Mouse (Mus musculus): ENCODE measurements around the gene 4930503B20Rik. TPM values are rescaled to one million over a fixed set of nuclear protein-coding genes. Genes with fewer than 3 reads are reported as not detected.

The 4930503B20Rik gene
- polyA plus RNA-seq, 1 experiment from 2014 or later, result not detected

DNA sequence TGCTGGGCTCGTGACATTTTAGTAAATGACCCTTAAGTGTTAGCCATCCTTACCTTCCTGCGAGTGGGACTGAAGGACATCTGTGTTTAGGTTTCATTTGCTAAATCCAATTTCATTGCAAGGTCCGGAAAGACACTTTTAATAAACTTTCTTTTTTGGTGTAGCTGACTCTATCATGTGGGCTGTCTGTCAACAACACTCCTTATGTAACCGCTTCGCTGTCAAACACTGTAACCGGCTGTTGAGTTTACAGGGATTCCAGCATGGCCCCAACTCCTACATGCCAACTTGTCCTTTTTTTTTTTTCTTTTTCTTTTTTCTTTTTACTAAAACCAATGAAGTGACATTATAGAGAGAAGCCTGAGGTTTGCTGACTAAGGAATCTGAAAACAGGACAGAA, 52.7 kb downstream of the 4930503B20Rik start:
- no peak for TF ChIP-seq CTCF (IDR thresholded peaks at IDR 0.05; ENCODE audit: low read depth)
- Histone ChIP-seq H3K9me3 (replicated peaks; ENCODE audit: low read length) (no peaks in the 10 kb centered on the region), H3K27me3 (ENCODE audit: insufficient read depth, low read length) (no peaks in the 10 kb centered on the region), H3K4me3 (replicated peaks; ENCODE audit: low read depth, low read length) (no peak overlapping the region), H3K9ac (ENCODE audit: low read depth, low read length) (no peak overlapping the region), H3K4me2 (ENCODE audit: low read length) (no peak overlapping the region), H3K36me3 (ENCODE audit: insufficient read depth, low read length) (no peaks in the 10 kb centered on the region), H3K27ac (no peak overlapping the region), H3K4me1 (replicated peaks; ENCODE audit: insufficient read depth, low read length) (no peaks in the 10 kb centered on the region)
- 80% methylated on average over 6 of the region's 6 CpGs for WGBS
- DNase-seq (ENCODE audit: low spot score), result no peak
- no peak for ATAC-seq (replicated peaks; ENCODE audit: low FRiP score, low read depth)

- Histone ChIP-seq H3K4me3 (replicated peaks; ENCODE audit: low read depth, low read length) (no peak overlapping the region), H3K9ac (ENCODE audit: low read depth, low read length) (no peak overlapping the region), H3K4me2 (ENCODE audit: low read length) (no peak overlapping the region), H3K4me1 (replicated peaks; ENCODE audit: insufficient read depth, low read length) (no peaks in the 10 kb centered on the region), H3K36me3 (ENCODE audit: insufficient read depth, low read length) (no peaks in the 10 kb centered on the region), H3K27me3 (ENCODE audit: insufficient read depth, low read length) (no peaks in the 10 kb centered on the region), H3K9me3 (replicated peaks; ENCODE audit: low read length) (no peaks in the 10 kb centered on the region), H3K27ac (no peak overlapping the region)
- TF ChIP-seq CTCF (IDR thresholded peaks at IDR 0.05; ENCODE audit: low read depth), result no peak
- ATAC-seq (replicated peaks; ENCODE audit: low FRiP score, low read depth) (no peak), DNase-seq (ENCODE audit: low spot score) (no peak)
- WGBS, result 92% methylated on average over 7 of the region's 7 CpGs
Observed at GRCm38 (mm10) chr3:146596864-146597263, 54.3 kb downstream of the 4930503B20Rik start.

- Histone ChIP-seq H3K27ac (no peak overlapping the region), H3K27me3 (ENCODE audit: insufficient read depth, low read length) (no peaks in the 10 kb centered on the region), H3K36me3 (ENCODE audit: insufficient read depth, low read length) (no peaks in the 10 kb centered on the region), H3K4me3 (replicated peaks; ENCODE audit: low read depth, low read length) (no peak overlapping the region), H3K4me1 (replicated peaks; ENCODE audit: insufficient read depth, low read length) (no peaks in the 10 kb centered on the region), H3K9me3 (replicated peaks; ENCODE audit: low read length) (no peaks in the 10 kb centered on the region), H3K9ac (ENCODE audit: low read depth, low read length) (no peak overlapping the region), H3K4me2 (ENCODE audit: low read length) (no peak overlapping the region)
- 89% methylated on average over 8 of the region's 8 CpGs for WGBS
- ATAC-seq (replicated peaks; ENCODE audit: low FRiP score, low read depth) (no peak), DNase-seq (ENCODE audit: low spot score) (no peak)
- no peak for TF ChIP-seq CTCF (IDR thresholded peaks at IDR 0.05; ENCODE audit: low read depth)
Observed at GRCm38 (mm10) chr3:146596387-146596786, 54.7 kb downstream of the 4930503B20Rik start.

DNA sequence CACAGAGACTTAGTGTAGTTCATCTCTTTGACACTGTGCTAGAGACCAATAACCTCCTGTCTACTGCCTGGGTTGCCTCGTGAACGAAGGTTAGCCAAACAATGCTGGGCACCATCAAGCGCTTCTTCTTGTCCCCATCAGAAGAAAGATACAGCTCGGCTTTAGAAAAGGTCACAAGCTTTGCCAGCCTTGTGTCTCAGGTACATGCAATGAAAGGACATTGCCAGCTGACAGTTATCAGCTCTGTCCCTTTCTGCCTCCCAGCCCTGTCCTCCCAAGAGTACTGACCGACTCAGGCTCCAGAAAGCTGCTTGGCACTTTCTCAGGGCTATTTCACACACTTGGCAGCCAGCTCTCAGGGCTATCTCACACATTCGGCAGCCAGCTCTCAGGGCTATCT, 55.7 kb downstream of the 4930503B20Rik start:
- no peak overlapping the region for H3K27ac ChIP-seq
- no peaks in the 10 kb centered on the region for H3K9me3 ChIP-seq (replicated peaks; ENCODE audit: low read length)
- WGBS, result 90% methylated on average over 6 of the region's 6 CpGs
- H3K4me1 ChIP-seq (replicated peaks; ENCODE audit: insufficient read depth, low read length), result no peaks in the 10 kb centered on the region
- H3K4me3 ChIP-seq (replicated peaks; ENCODE audit: low read depth, low read length), result no peak overlapping the region
- no peaks in the 10 kb centered on the region for H3K36me3 ChIP-seq (ENCODE audit: insufficient read depth, low read length)
- ATAC-seq (replicated peaks; ENCODE audit: low FRiP score, low read depth), result no peak
- no peak overlapping the region for H3K9ac ChIP-seq (ENCODE audit: low read depth, low read length)
- no peak overlapping the region for H3K4me2 ChIP-seq (ENCODE audit: low read length)
- H3K27me3 ChIP-seq (ENCODE audit: insufficient read depth, low read length), result no peaks in the 10 kb centered on the region
- no peak for TF ChIP-seq CTCF (IDR thresholded peaks at IDR 0.05; ENCODE audit: low read depth)
- DNase-seq (ENCODE audit: low spot score), result no peak

Other genes with a start within 250 kb of the 4930503B20Rik start
- 20.0 and 20.5 TPM in 2 replicates for gene Ssx2ip, start 246.7 kb downstream of the 4930503B20Rik start, polyA plus RNA-seq (2015; fragmentation: Nextera tagmentation; extraction: Ambion mirVana)
- gene Ctbs, start 201.5 kb downstream of the 4930503B20Rik start, polyA plus RNA-seq (2015; fragmentation: Nextera tagmentation; extraction: Ambion mirVana), result 17.8 and 19.0 TPM in 2 replicates
- gene Spata1, start 151.6 kb downstream of the 4930503B20Rik start, polyA plus RNA-seq (2015; fragmentation: Nextera tagmentation; extraction: Ambion mirVana), result 4.5 and 5.0 TPM in 2 replicates
- gene Gng5, start 151.5 kb downstream of the 4930503B20Rik start, polyA plus RNA-seq (2015; fragmentation: Nextera tagmentation; extraction: Ambion mirVana), result 1,152 and 1,249 TPM in 2 replicates
- gene Rpf1, start 129.9 kb downstream of the 4930503B20Rik start, polyA plus RNA-seq (2015; fragmentation: Nextera tagmentation; extraction: Ambion mirVana), result 58.1 and 59.7 TPM in 2 replicates
- gene Uox, start 80.9 kb downstream of the 4930503B20Rik start, polyA plus RNA-seq (2015; fragmentation: Nextera tagmentation; extraction: Ambion mirVana), result 0.08 and 0.11 TPM in 2 replicates
- gene Dnase2b, start 35.7 kb downstream of the 4930503B20Rik start, polyA plus RNA-seq (2015; fragmentation: Nextera tagmentation; extraction: Ambion mirVana), result not detected in 2 replicates
- 0.63 and 1.2 TPM in 2 replicates for gene Samd13, start 34.3 kb upstream of the 4930503B20Rik start, polyA plus RNA-seq (2015; fragmentation: Nextera tagmentation; extraction: Ambion mirVana)
- gene Prkacb, start 161.7 kb upstream of the 4930503B20Rik start, polyA plus RNA-seq (2015; fragmentation: Nextera tagmentation; extraction: Ambion mirVana), result 48.0 and 52.4 TPM in 2 replicates
- 1.5 and 1.7 TPM in 2 replicates for gene Ttll7, start 201.1 kb upstream of the 4930503B20Rik start, polyA plus RNA-seq (2015; fragmentation: Nextera tagmentation; extraction: Ambion mirVana)

Measured in kidney, postnatal 0 days (tissue).